Mouse (Mus musculus) urinary bladder, postnatal 4 days (tissue): ENCODE data around the gene Nat14.

ENCODE experiments used
- DNase-seq, 2 experiments: peaks; one replicate each; pipeline ENCODE4 v3.0.0; 2021 to 2022; ENCODE audit warnings: low spot score in 2 of 2

Gene Nat14

GRCm38 (mm10) chr7:4920496-4920895, 1.3 kb upstream of the Nat14 start:
- DNase-seq, result no peak

- no peak for DNase-seq
Measured at GRCm38 (mm10) chr7:4920976-4921823, 628 bp upstream of the Nat14 start.

GRCm38 (mm10) chr7:4922508-4922907, 680 bp downstream of the Nat14 start:
- no peak for DNase-seq

- no peak for DNase-seq
Measured at GRCm38 (mm10) chr7:4922931-4923565, 1.2 kb downstream of the Nat14 start.

- DNase-seq, result no peak
Measured at GRCm38 (mm10) chr7:4923586-4924364, 1.9 kb downstream of the Nat14 start.

GRCm38 (mm10) chr7:4924483-4924882, 2.7 kb downstream of the Nat14 start:
- no peak for DNase-seq

GRCm38 (mm10) chr7:4924891-4925301, 3.1 kb downstream of the Nat14 start:
- DNase-seq, result no peak

GRCm38 (mm10) chr7:4925441-4926381, 3.9 kb downstream of the Nat14 start, which contains the start of gene Ssc5d:
Gene Ssc5d, plus strand, starts transcription at chr7:4925785.
- peak in 1 of 2 experiments; percentile 65 for DNase-seq

GRCm38 (mm10) chr7:4926849-4927248, 5.0 kb downstream of the Nat14 start:
- no peak for DNase-seq

- DNase-seq, result no peak
Measured at GRCm38 (mm10) chr7:4927711-4928110, 5.9 kb downstream of the Nat14 start.

GRCm38 (mm10) chr7:4928323-4928722, 6.5 kb downstream of the Nat14 start:
- no peak for DNase-seq

- DNase-seq, result no peak
Measured at GRCm38 (mm10) chr7:4933103-4933502, 11.3 kb downstream of the Nat14 start.

GRCm38 (mm10) chr7:4934160-4934914, 12.5 kb downstream of the Nat14 start:
- no peak for DNase-seq

GRCm38 (mm10) chr7:4936832-4937231, 15.0 kb downstream of the Nat14 start:
- no peak for DNase-seq

GRCm38 (mm10) chr7:4937392-4937791, 15.6 kb downstream of the Nat14 start:
- no peak for DNase-seq

- DNase-seq, result no peak
Measured at GRCm38 (mm10) chr7:4938456-4938855, 16.6 kb downstream of the Nat14 start.

GRCm38 (mm10) chr7:4940068-4940479, 18.2 kb downstream of the Nat14 start:
- DNase-seq, result peak in 1 of 2 experiments; percentile 83

GRCm38 (mm10) chr7:4942673-4943072, 20.8 kb downstream of the Nat14 start:
- no peak for DNase-seq

- DNase-seq, result peak; percentile 83 to 94
Measured at GRCm38 (mm10) chr7:4943223-4943815, 21.5 kb downstream of the Nat14 start.

- DNase-seq, result peak in 1 of 2 experiments; percentile 69
Measured at GRCm38 (mm10) chr7:4947855-4948254, 26.0 kb downstream of the Nat14 start.
